Mouse (Mus musculus): ENCODE measurements around the gene Etv3. TPM values are rescaled to one million over a fixed set of nuclear protein-coding genes. Genes with fewer than 3 reads are reported as not detected.

Etv3 gene
- polyA plus RNA-seq, 1 experiment from 2014 or later = 16.9 TPM

- Histone ChIP-seq H3K4me3 (ENCODE audit: low read length) (no peak overlapping the region), H3K9me3 (ENCODE audit: control insufficient read depth, low read length) (no peaks in the 10 kb centered on the region), H3K36me3 (ENCODE audit: control insufficient read depth, insufficient read depth, low read length) (peaks cover 41% of the 10 kb centered on the region), H3K27me3 (ENCODE audit: control insufficient read depth, insufficient read depth, low read depth, low read length) (no peaks in the 10 kb centered on the region), H3K4me2 (ENCODE audit: low read depth, low read length) (no peak overlapping the region), H3K9ac (ENCODE audit: low read length) (no peak overlapping the region), H3K27ac (ENCODE audit: low read length) (no peak overlapping the region), H3K4me1 (replicated peaks; ENCODE audit: control insufficient read depth, insufficient read depth, low read length) (peaks cover 12% of the 10 kb centered on the region)
- WGBS = 87% methylated on average over 8 of the region's 8 CpGs
- ATAC-seq (ENCODE audit: low read depth) = no peak
These were observed 3.6 kb downstream of the Etv3 start for GRCm38 (mm10) chr3:87528841-87529240.

GRCm38 (mm10) chr3:87529568-87529967 is 4.4 kb downstream of the Etv3 start:
- no peak overlapping the region for H3K27ac ChIP-seq (ENCODE audit: low read length)
- 90% methylated on average over 11 of the region's 11 CpGs for WGBS
- ATAC-seq (ENCODE audit: low read depth) = no peak
- peaks cover 12% of the 10 kb centered on the region for H3K4me1 ChIP-seq (replicated peaks; ENCODE audit: control insufficient read depth, insufficient read depth, low read length)
- H3K27me3 ChIP-seq (ENCODE audit: control insufficient read depth, insufficient read depth, low read depth, low read length) = no peaks in the 10 kb centered on the region
- no peak overlapping the region for H3K4me3 ChIP-seq (ENCODE audit: low read length)
- H3K9ac ChIP-seq (ENCODE audit: low read length) = no peak overlapping the region
- H3K9me3 ChIP-seq (ENCODE audit: control insufficient read depth, low read length) = no peaks in the 10 kb centered on the region
- H3K36me3 ChIP-seq (ENCODE audit: control insufficient read depth, insufficient read depth, low read length) = peaks cover 43% of the 10 kb centered on the region
- H3K4me2 ChIP-seq (ENCODE audit: low read depth, low read length) = no peak overlapping the region

DNA sequence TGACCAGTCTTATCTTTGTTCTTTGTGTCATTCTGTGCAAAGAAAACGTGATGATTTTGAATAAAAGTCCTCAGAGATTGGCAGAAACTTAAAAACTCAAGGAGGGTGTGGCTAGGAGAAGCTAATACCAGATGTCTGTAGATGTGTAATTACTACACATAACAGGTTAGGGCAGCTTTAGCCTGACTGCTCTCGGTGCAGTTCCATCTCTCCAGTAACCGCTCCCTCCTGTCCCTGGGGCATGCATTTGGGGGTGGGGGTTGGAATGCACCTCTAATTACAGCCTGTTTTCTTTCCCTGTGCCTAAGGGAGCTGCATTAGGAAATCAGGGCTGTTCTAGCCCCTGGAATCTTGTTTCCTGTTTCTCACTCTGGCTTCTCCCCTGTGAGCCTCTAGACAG is 5.0 kb downstream of the Etv3 start:
- Histone ChIP-seq H3K36me3 (ENCODE audit: control insufficient read depth, insufficient read depth, low read length) (peaks cover 49% of the 10 kb centered on the region), H3K27me3 (ENCODE audit: control insufficient read depth, insufficient read depth, low read depth, low read length) (no peaks in the 10 kb centered on the region), H3K4me2 (ENCODE audit: low read depth, low read length) (no peak overlapping the region), H3K9me3 (ENCODE audit: control insufficient read depth, low read length) (no peaks in the 10 kb centered on the region), H3K4me1 (replicated peaks; ENCODE audit: control insufficient read depth, insufficient read depth, low read length) (peaks cover 8% of the 10 kb centered on the region), H3K9ac (ENCODE audit: low read length) (no peak overlapping the region), H3K4me3 (ENCODE audit: low read length) (no peak overlapping the region), H3K27ac (ENCODE audit: low read length) (no peak overlapping the region)
- no peak for ATAC-seq (ENCODE audit: low read depth)
- WGBS = 76% methylated on average over 3 of the region's 3 CpGs

DNA sequence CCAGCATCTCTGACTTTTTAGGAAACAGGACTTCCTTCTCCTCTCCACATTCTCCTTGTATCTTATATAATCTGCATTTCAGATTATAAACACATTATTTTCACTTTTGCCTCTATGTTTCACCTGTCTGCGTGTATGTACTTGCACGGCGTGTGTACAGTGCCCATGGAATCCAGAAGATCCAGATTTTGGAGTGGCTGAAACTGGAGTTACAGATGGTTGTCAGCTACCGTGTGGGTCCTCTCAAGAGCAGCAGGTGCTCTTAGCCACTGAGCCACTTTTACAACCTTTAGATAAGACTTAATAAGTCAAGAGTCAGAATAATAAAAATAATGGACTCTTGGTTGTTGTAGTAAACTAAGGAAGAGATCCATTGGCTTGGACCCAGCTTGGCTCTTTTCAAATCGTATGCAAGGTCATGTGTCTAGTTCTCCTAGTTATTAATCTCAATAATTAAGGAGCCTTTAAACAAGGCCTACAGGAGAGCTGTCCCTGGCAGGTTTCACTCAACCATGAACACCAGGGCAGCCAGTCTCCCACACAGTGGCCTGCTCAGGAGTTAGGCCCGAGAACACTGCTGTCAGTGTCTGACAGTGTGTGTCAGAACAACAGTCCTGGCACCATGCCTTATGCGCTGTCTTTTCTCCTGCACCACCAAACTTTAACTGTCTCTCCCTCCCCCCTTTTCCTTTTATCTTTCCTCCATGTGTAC is 8.6 kb downstream of the Etv3 start:
- H3K4me1 ChIP-seq (replicated peaks; ENCODE audit: control insufficient read depth, insufficient read depth, low read length) = peaks cover 1% of the 10 kb centered on the region; the same call in 1 of the 2 replicates
- no peak overlapping the region for H3K4me2 ChIP-seq (ENCODE audit: low read depth, low read length)
- ATAC-seq (ENCODE audit: low read depth) = peak; percentile 73
- H3K9ac ChIP-seq (ENCODE audit: low read length) = no peak overlapping the region
- no peak overlapping the region for H3K4me3 ChIP-seq (ENCODE audit: low read length)
- no peaks in the 10 kb centered on the region for H3K27me3 ChIP-seq (ENCODE audit: control insufficient read depth, insufficient read depth, low read depth, low read length)
- peaks cover 57% of the 10 kb centered on the region for H3K36me3 ChIP-seq (ENCODE audit: control insufficient read depth, insufficient read depth, low read length)
- peak overlapping the region; percentile 58 for H3K27ac ChIP-seq (ENCODE audit: low read length)
- H3K9me3 ChIP-seq (ENCODE audit: control insufficient read depth, low read length) = no peaks in the 10 kb centered on the region
- 71% methylated on average over 7 of the region's 7 CpGs for WGBS

GRCm38 (mm10) chr3:87538034-87538433 is 12.8 kb downstream of the Etv3 start:
- H3K27me3 ChIP-seq (ENCODE audit: control insufficient read depth, insufficient read depth, low read depth, low read length) = no peaks in the 10 kb centered on the region
- peaks cover 29% of the 10 kb centered on the region for H3K36me3 ChIP-seq (ENCODE audit: control insufficient read depth, insufficient read depth, low read length)
- H3K4me3 ChIP-seq (ENCODE audit: low read length) = no peak overlapping the region
- H3K27ac ChIP-seq (ENCODE audit: low read length) = no peak overlapping the region
- no peak overlapping the region for H3K9ac ChIP-seq (ENCODE audit: low read length)
- no peaks in the 10 kb centered on the region for H3K9me3 ChIP-seq (ENCODE audit: control insufficient read depth, low read length)
- WGBS = 57% methylated on average over 10 of the region's 10 CpGs
- H3K4me1 ChIP-seq (replicated peaks; ENCODE audit: control insufficient read depth, insufficient read depth, low read length) = peaks cover 2% of the 10 kb centered on the region; the same call in 1 of the 2 replicates
- H3K4me2 ChIP-seq (ENCODE audit: low read depth, low read length) = no peak overlapping the region
- ATAC-seq (ENCODE audit: low read depth) = no peak

DNA sequence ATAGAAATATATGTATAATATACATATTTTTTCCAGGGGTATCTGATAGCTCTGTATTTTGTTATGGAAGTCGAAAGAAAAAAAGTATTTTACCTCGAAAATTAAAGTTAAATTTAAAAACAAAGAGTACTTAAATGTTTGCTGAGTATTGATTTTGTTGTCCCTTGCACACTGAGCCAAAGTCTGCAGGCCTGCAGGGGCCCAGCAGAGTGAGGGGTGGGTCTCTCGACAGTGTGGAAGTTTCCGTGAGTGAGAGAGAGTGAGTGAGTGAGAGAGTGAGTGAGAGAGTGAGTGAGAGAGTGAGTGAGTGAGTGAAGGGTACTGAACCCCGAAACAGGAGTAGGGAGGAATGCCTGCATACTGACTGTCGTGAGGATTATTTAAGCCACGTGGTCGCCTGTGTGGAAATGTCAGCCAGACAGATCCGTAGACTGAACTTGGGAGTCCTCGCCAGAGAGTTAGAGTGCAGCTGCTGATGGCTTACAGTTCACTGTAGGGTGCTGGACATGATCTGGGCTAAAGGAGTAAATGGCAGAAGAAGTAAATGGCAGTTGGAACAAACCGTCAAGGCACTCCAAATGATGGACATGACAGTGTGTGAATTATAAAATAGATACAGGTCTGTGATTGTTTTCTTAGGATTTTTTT is 14.9 kb downstream of the Etv3 start:
- Histone ChIP-seq H3K27ac (ENCODE audit: low read length) (no peak overlapping the region), H3K4me3 (ENCODE audit: low read length) (no peak overlapping the region), H3K4me2 (ENCODE audit: low read depth, low read length) (no peak overlapping the region), H3K9ac (ENCODE audit: low read length) (no peak overlapping the region), H3K9me3 (ENCODE audit: control insufficient read depth, low read length) (no peaks in the 10 kb centered on the region), H3K36me3 (ENCODE audit: control insufficient read depth, insufficient read depth, low read length) (peaks cover 20% of the 10 kb centered on the region), H3K4me1 (replicated peaks; ENCODE audit: control insufficient read depth, insufficient read depth, low read length) (peaks cover 2% of the 10 kb centered on the region; the same call in 1 of the 2 replicates), H3K27me3 (ENCODE audit: control insufficient read depth, insufficient read depth, low read depth, low read length) (no peaks in the 10 kb centered on the region)
- 59% methylated on average over 11 of the region's 11 CpGs for WGBS
- ATAC-seq (ENCODE audit: low read depth) = no peak

DNA sequence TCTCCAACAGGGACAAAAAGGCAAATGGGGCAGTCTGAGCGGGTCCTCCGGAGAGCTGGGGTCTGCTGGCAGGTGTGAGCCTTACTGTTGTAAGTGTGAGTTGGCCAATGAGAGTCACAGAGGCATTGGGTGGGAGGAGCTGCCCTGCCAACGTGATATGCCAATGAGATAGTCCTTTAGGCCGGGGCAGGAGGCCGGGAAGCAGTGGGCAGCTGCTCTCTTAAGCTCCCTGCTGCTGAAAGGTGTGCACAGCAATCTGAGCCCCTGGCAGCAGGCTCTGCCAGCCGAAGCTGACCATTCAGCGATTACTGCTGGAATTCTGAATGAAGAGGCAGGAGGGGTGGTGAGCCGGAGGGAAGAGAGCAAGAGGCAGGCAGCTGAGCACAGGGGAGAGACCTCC is 15.5 kb downstream of the Etv3 start:
- no peak for ATAC-seq (ENCODE audit: low read depth)
- Histone ChIP-seq H3K4me2 (ENCODE audit: low read depth, low read length) (no peak overlapping the region), H3K27ac (ENCODE audit: low read length) (no peak overlapping the region), H3K36me3 (ENCODE audit: control insufficient read depth, insufficient read depth, low read length) (peaks cover 14% of the 10 kb centered on the region), H3K4me3 (ENCODE audit: low read length) (no peak overlapping the region), H3K9ac (ENCODE audit: low read length) (no peak overlapping the region), H3K27me3 (ENCODE audit: control insufficient read depth, insufficient read depth, low read depth, low read length) (no peaks in the 10 kb centered on the region), H3K9me3 (ENCODE audit: control insufficient read depth, low read length) (no peaks in the 10 kb centered on the region), H3K4me1 (replicated peaks; ENCODE audit: control insufficient read depth, insufficient read depth, low read length) (peaks cover 2% of the 10 kb centered on the region; the same call in 1 of the 2 replicates)
- WGBS = 28% methylated on average over 8 of the region's 8 CpGs

DNA sequence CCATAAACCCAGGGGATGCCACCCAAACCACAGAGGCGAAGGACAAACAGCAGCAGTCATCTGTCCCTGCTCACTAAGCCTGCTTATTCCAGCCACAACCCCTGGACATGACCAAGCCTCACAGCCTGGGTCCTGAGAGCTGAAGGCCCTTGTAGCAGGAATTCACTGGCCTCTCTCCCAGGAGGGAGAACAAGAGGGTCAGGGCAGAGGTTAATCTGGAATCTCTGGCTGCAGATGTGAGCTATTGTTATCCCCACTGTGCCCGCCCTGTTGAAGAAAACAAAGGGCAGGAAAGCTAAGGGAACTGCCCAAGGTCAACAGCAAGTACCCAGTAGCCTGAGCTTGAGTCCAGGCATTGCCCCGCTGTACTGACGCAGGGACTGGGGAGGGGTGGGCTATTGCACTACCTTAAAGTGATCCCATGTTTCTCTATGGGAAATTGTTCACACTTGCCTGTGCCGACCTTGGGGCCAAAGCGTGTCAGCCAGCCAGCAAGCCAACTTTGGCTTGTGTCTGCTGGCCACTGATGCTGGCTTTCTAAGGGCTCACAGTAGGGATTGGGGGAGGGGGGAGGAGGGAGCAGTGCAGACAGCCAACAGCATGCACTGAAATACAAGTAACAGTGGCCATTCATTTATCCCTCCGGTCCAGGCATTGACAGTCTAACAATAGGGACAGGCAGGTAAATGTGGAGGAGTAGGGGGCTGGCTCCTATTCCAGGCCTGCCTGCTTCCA is 17.4 kb downstream of the Etv3 start:
- no peak for ATAC-seq (ENCODE audit: low read depth)
- WGBS = 73% methylated on average over 7 of the region's 7 CpGs
- Histone ChIP-seq H3K4me1 (replicated peaks; ENCODE audit: control insufficient read depth, insufficient read depth, low read length) (peaks cover 2% of the 10 kb centered on the region; the same call in 1 of the 2 replicates), H3K27ac (ENCODE audit: low read length) (no peak overlapping the region), H3K9ac (ENCODE audit: low read length) (no peak overlapping the region), H3K4me2 (ENCODE audit: low read depth, low read length) (no peak overlapping the region), H3K27me3 (ENCODE audit: control insufficient read depth, insufficient read depth, low read depth, low read length) (no peaks in the 10 kb centered on the region), H3K36me3 (ENCODE audit: control insufficient read depth, insufficient read depth, low read length) (peaks cover 3% of the 10 kb centered on the region; the same call in 1 of the 2 replicates), H3K9me3 (ENCODE audit: control insufficient read depth, low read length) (no peaks in the 10 kb centered on the region), H3K4me3 (ENCODE audit: low read length) (no peak overlapping the region)

- no peak overlapping the region for H3K4me3 ChIP-seq (ENCODE audit: low read length)
- H3K4me1 ChIP-seq (replicated peaks; ENCODE audit: control insufficient read depth, insufficient read depth, low read length) = no peaks in the 10 kb centered on the region
- peaks cover 2% of the 10 kb centered on the region; the same call in 1 of the 2 replicates for H3K27me3 ChIP-seq (ENCODE audit: control insufficient read depth, insufficient read depth, low read depth, low read length)
- H3K36me3 ChIP-seq (ENCODE audit: control insufficient read depth, insufficient read depth, low read length) = no peaks in the 10 kb centered on the region
- H3K4me2 ChIP-seq (ENCODE audit: low read depth, low read length) = no peak overlapping the region
- H3K9me3 ChIP-seq (ENCODE audit: control insufficient read depth, low read length) = no peaks in the 10 kb centered on the region
- 77% methylated on average over 3 of the region's 3 CpGs for WGBS
- ATAC-seq (ENCODE audit: low read depth) = no peak
- H3K27ac ChIP-seq (ENCODE audit: low read length) = no peak overlapping the region
- no peak overlapping the region for H3K9ac ChIP-seq (ENCODE audit: low read length)
These were observed 20.3 kb downstream of the Etv3 start for GRCm38 (mm10) chr3:87545554-87545953.

All from lung, embryonic 16.5 days (tissue).